Mouse (Mus musculus) heart, adult 2 months (tissue): Measurements from ENCODE around the gene Oaz1. TPM values are rescaled to one million over a fixed set of nuclear protein-coding genes. Genes with fewer than 3 reads are reported as not detected.

Experiments used
- DNase-seq, 2 experiments: peaks; one replicate each; pipeline ENCODE4 v3.0.0; 2021
- H3K27ac ChIP-seq: fragments of 200-600 bp; 2 replicates; pipeline ENCODE4 v1.8.1; 2022
- H3K27me3 ChIP-seq: fragments of 200-500 bp; 2 replicates; pipeline ENCODE4 v1.6.1; 2012; ENCODE audit warnings: mild to moderate bottlenecking, low read length, inconsistent platforms, mixed read lengths; ENCODE audit not compliant: control insufficient read depth, insufficient read depth
- H3K36me3 ChIP-seq: fragments of 200-500 bp; 2 replicates; pipeline ENCODE4 v1.6.1; 2012; ENCODE audit warnings: low read length, inconsistent platforms; ENCODE audit not compliant: control insufficient read depth, insufficient read depth
- H3K4me1 ChIP-seq: fragments of 200-500 bp; 2 replicates; pipeline ENCODE4 v1.6.1; 2011; ENCODE audit warnings: low read length; ENCODE audit not compliant: control insufficient read depth, insufficient read depth
- H3K4me3 ChIP-seq: fragments of 200-600 bp; 2 replicates; pipeline ENCODE4 v1.8.1; 2022
- H3K79me2 ChIP-seq: fragments of 200-500 bp; replicated peaks from 2 replicates; pipeline ENCODE4 v1.6.1; 2012; ENCODE audit warnings: mild to moderate bottlenecking, inconsistent platforms, low read length, moderate library complexity, mixed read lengths; ENCODE audit not compliant: control insufficient read depth, insufficient read depth
- H3K9ac ChIP-seq: fragments of 200-500 bp; 2 replicates; pipeline ENCODE4 v1.6.1; 2012; ENCODE audit warnings: low read depth, mild to moderate bottlenecking, control low read depth, inconsistent platforms, low read length, mixed read lengths
- CTCF ChIP-seq: fragments of 200-600 bp; IDR thresholded peaks from 2 replicates; pipeline ENCODE4 v1.8.1; 2022; ENCODE audit warnings: antibody characterized with exemption, mild to moderate bottlenecking, moderate library complexity
- EP300 ChIP-seq: fragments of 200-500 bp; IDR thresholded peaks from 2 replicates; pipeline ENCODE4 v1.6.1; 2011; ENCODE audit warnings: low read depth, low read length, control low read depth; ENCODE audit not compliant: insufficient read depth
- POLR2A ChIP-seq: fragments of 200-500 bp; IDR thresholded peaks from 2 replicates; pipeline ENCODE4 v1.6.1; 2011; ENCODE audit warnings: mild to moderate bottlenecking, low read depth, low read length, control low read depth; ENCODE audit not compliant: insufficient read depth
- WGBS: fragments of 180-500 bp; shearing (Covaris S2); methylation state at CpG from one replicate; pipeline ENCODE4 v1.1.7; 2018; 5-methylcytosine and 5-hydroxymethylcytosine counted together
- intact Hi-C: fragments of 180-260 bp; cut with DNase I; formaldehyde crosslinking; loops from one replicate; pipeline ENCODE4 v1.15.1; 2025
- polyA plus RNA-seq: library from polyadenylated mRNA; depleted of rRNA; stranded (reverse); fragments of >200 nt; gene quantifications from 2 replicates; pipeline ENCODE4 v1.2.3, GENCODE M21; 2012
- total RNA-seq, 2 experiments: library from RNA; stranded (reverse); gene quantifications; 2 replicates each; pipeline ENCODE4 v1.2.3; 2021

The Oaz1 gene
- total and polyA plus RNA-seq, 3 experiments: 850 to 1,001 (median 914) TPM

DNA sequence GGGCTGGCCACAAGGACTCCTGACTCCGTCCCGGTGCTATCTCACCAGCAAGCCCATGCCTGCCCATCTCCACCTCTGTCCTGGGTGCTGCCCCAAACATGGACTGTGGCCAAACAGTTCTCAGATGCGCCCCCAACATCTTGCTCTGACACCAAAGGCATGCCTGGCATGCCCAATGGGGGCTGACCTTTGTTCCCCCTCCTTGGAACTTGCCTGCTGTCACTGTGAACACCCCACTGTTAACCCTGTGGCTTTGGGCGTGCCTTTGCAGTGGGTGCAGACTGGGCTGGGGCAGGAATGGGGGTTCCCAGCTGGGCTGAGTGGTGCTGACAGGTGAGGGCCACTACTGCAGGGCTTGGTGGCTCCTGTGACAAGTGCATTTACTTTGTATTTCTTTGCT, 32.7 kb upstream of the Oaz1 start:
- DNase-seq: no peak
- no peak overlapping the region for H3K9ac ChIP-seq
- H3K27ac ChIP-seq: no peak overlapping the region
- 75% methylated on average over 4 of the region's 4 CpGs for WGBS
- H3K27me3 ChIP-seq: no peaks in the 10 kb centered on the region
- intact Hi-C loops: no loop called here
- no peaks in the 10 kb centered on the region for H3K36me3 ChIP-seq
- TF ChIP-seq CTCF (no peak), POLR2A (no peak), EP300 (no peak)
- no peaks in the 10 kb centered on the region for H3K79me2 ChIP-seq
- H3K4me1 ChIP-seq: peaks cover 7% of the 10 kb centered on the region
- no peak overlapping the region for H3K4me3 ChIP-seq

DNA sequence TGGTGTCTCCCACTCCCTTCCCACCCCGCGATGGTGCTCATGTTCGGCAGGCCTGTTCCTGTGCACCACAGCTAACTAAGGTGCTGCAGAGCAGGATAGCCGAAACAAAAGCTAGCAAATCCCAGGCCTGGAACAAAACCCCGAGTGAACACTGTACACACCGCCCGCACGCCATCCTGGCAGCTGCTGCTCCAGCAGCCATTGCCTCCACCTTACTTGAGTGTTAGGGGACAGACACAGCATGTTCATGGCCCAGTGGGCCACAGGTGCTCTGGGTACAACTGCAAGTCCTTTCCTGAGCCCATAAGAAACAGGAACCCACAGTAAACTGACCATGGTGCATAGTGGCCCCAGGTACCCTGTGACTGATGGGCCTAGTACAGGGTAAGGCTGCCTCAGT, 31.7 kb upstream of the Oaz1 start:
- DNase-seq: no peak
- TF ChIP-seq CTCF (no peak), POLR2A (0 out of 2 replicates have a peak, but pooled peaks have one; percentile 13)
- intact Hi-C loops: no loop called here
- no peak overlapping the region for H3K27ac ChIP-seq
- H3K79me2 ChIP-seq: peaks cover 5% of the 10 kb centered on the region
- no peak overlapping the region for H3K4me3 ChIP-seq
- peaks cover 9% of the 10 kb centered on the region for H3K4me1 ChIP-seq
- no peaks in the 10 kb centered on the region for H3K27me3 ChIP-seq
- WGBS: 85% methylated on average over 8 of the region's 8 CpGs
- no peak overlapping the region for H3K9ac ChIP-seq
- no peaks in the 10 kb centered on the region for H3K36me3 ChIP-seq

DNA sequence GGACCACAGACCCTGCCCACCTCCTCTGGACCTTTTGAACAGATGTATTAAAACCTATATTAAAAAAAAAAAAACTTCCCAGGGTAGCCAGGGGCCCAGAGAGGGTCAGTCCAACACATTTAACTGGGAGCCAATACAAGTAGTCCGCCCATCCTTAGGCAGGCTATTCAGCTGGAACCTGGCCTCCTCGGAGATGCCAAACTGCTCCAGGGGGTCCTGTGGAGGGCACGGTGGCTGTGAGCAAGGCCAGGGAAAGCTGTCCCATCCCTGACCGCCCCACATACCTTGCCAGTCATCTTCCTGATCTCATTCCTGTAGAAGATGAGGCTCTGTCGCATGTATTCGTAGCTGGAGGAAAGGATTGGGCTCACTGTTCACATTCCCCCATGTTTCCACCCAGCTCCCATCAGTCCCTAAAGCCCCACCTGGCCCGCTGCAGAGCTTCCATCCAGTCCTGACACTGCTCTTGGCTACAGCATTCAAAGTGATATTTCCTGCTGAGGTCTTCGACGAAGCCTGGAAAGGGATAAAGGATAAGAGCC, 30.1 kb upstream of the Oaz1 start:
- no peaks in the 10 kb centered on the region for H3K27me3 ChIP-seq
- no peak overlapping the region for H3K27ac ChIP-seq
- TF ChIP-seq CTCF (no peak), EP300 (no peak), POLR2A (no peak)
- no peak overlapping the region for H3K4me3 ChIP-seq
- peaks cover 9% of the 10 kb centered on the region for H3K4me1 ChIP-seq
- WGBS: 66% methylated on average over 9 of the region's 9 CpGs
- no peak overlapping the region for H3K9ac ChIP-seq
- intact Hi-C loops: loop anchor here (2.0 kb wide), 2 partner anchors 50 to 614 kb away; no protein-coding TSS in a partner anchor
- no peak for DNase-seq
- no peaks in the 10 kb centered on the region for H3K36me3 ChIP-seq
- H3K79me2 ChIP-seq: peaks cover 5% of the 10 kb centered on the region

DNA sequence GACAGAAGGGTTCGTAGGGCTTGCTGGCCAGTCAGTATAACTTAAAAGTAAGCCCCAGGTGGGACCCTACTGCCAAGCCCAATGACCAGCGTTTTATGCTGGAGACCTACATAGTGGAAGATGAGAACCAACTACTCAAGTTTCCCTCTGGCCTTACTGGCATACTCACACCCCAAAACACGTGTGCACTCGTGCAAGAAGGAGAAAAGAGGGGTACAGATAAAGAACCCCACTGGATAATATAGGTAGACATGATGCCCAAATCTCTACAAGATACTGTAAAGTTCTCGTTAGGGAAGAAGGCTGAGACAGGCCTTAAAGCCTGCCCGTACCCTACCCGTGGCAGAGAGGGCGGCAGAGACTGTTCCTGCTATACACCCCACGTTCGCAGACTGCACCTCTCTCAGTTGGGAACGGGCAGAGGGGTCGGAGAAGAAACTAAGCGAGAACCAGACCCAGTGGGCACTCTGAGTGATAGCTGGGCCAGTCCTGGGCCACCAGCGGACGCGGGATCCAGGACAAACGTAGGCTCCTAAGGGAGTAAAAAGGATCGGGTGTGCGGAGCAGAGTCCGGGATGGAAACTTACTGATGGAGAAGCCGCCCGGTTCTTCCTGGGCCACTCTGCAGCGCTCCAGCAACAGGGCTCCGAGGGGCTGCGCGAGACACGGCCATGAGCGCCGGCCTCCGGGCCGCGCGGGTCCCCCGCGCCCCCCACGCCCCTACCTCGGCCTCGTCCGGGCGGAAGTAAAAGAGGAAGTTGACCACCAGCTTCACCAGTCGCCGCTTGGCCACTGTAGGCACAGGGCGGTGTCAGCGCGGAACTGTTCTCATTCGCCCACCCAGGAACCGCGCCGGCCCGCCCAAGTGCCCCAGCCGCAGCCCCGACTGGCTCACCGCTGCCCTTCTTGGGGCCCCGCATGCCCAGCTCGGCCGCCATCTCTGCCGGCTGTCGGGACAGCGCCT, 29.0 kb upstream of the Oaz1 start:
- no peak for TF ChIP-seq EP300
- no peak for TF ChIP-seq POLR2A
- TF ChIP-seq CTCF: no peak
- Histone ChIP-seq H3K79me2 (peaks cover 6% of the 10 kb centered on the region), H3K36me3 (no peaks in the 10 kb centered on the region), H3K27ac (peak overlapping the region; percentile 99), H3K4me1 (peaks cover 9% of the 10 kb centered on the region), H3K27me3 (no peaks in the 10 kb centered on the region), H3K9ac (peak overlapping the region; percentile 90), H3K4me3 (peak overlapping the region; percentile 100)
- no peak for DNase-seq
- 2% methylated on average over 59 of the region's 59 CpGs for WGBS
- intact Hi-C loops: loop anchor here (2.0 kb wide), 3 partner anchors 29 to 613 kb away; partner anchors contain the start of gene Oaz1

DNA sequence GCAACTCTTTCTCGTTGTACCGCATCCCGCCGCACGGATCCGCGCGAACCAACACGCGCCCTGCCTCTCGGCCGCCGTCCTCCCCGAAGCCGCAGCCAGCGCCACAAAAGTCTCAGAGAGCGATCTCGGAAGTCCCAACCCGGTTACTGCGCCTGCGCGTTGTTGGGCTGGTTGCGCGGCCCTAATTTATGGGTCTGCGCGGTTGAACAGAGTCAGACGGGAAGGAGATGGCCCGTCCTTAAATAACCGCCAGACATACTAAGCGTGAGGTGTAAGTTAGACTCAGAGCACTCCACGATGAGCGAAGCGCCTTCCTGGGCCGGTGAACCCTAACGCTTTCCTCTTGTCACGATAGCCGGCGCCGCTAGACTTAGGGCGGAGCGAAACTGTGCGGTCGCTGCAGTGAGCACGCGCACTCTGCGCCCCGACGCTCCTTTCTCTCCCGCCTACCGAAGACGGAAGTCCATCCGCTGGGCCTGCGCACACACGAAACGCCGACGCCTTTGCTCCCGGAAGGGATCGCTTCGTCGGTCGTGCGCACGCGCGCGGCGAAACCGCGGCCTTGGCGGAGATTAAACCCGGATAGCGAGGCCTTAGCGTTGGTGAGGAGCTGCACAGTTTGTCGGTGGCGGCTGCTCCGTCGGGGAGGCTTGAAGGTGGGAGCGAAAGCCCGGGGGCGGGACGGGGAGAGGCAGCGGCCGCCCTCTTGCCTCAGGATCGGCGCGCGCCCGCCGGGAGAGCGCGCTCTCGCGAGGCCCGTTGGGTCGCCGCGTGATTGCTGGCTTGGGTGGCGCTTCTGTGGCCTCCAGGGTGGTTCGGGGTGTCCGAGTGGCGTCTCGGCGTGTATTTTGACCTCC, 28.1 kb upstream of the Oaz1 start, which contains the start of the genes Sf3a2 and Plekhj1:
Gene Sf3a2, plus strand, starts transcription at position 49 of the 857 bp plus-strand sequence.
Gene Plekhj1, minus strand, starts transcription at position 477 of the 857 bp plus-strand sequence.
- H3K9ac ChIP-seq: peak within 1 kb of the TSS; percentile 97
- peak; percentile 96 to 98 for DNase-seq
- H3K79me2 ChIP-seq: peaks cover 6% of the 10 kb centered on the region
- peak within 1 kb of the TSS; percentile 100 for H3K4me3 ChIP-seq
- no peaks in the 10 kb centered on the region for H3K27me3 ChIP-seq
- H3K36me3 ChIP-seq: no peaks in the 10 kb centered on the region
- under 1% methylated on average over 103 of the region's 104 CpGs for WGBS
- H3K27ac ChIP-seq: peak within 1 kb of the TSS; percentile 99
- TF ChIP-seq POLR2A: peak; percentile 93
- TF ChIP-seq EP300: no peak; the same call in 1 of the 2 replicates
- TF ChIP-seq CTCF: peak; percentile 6; the same call in 1 of the 2 replicates
- intact Hi-C loops: loop anchor here (2.0 kb wide), 1 partner anchor 28 kb away; the partner anchor contains the start of gene Oaz1
- peaks cover 9% of the 10 kb centered on the region for H3K4me1 ChIP-seq
